Mouse (Mus musculus) ES-Bruce4 (cell line): Measurements from ENCODE around the gene Pbld2.

Source experiments
- CTCF ChIP-seq: IDR thresholded peaks from one replicate; pipeline ENCODE4 v1.8.1; 2011; ENCODE audit warnings: low read depth, low read length
- EP300 ChIP-seq: IDR thresholded peaks from 2 replicates; pipeline ENCODE4 v1.6.1; 2011; ENCODE audit warnings: low read depth, low read length; ENCODE audit not compliant: insufficient read depth
- POLR2A ChIP-seq: IDR thresholded peaks from one replicate; pipeline ENCODE4 v1.8.1; 2011; ENCODE audit warnings: low read length; ENCODE audit not compliant: insufficient read depth

- TF ChIP-seq POLR2A (no peak), EP300 (no peak), CTCF (no peak)
Measured at GRCm38 (mm10) chr10:62984495-62984894, 39.6 kb upstream of the Pbld2 start.
